8 mouse cellular contexts compared by ENCODE assay signal in the genomic region with DNA sequence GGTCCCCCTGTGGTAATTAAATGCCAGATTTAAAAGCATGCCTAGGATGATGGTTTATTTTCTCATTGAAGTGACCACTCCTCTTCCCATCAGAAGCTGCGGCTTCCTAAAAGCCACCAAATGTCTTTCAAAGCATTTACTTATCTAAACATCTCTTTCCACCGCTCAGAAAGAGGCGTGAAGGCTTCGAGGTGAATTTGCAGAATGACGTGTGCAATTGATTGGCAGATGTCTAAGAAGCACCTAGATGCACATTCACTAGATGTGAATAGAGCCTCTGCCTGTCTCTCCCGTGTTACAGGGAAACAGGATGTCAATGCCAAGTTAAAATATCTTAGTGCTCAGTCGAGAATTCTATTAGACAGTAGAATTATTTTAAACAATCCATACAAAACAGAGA. TPM values are rescaled to one million over a fixed set of nuclear protein-coding genes. Genes with fewer than 3 reads are reported as not detected.
DNase-seq lines count a peak whose midpoint lies in the region; ATAC-seq and TF ChIP-seq lines count a peak whose summit lies in the region.

No protein-coding gene starts in this region.

- peaks cover 9% of the 10 kb centered on the region for H3K9me3 ChIP-seq in forebrain, embryonic 10.5 days
- H3K9me3 ChIP-seq in limb, embryonic 13.5 days: peaks cover 7% of the 10 kb centered on the region; the same call in 1 of the 2 replicates
- no peaks in the 10 kb centered on the region; the same call in 1 of the 2 replicates for H3K9me3 ChIP-seq in stomach, embryonic 14.5 days (ENCODE audit: control insufficient read depth, low read depth, low read length)

- TF ChIP-seq POLR2A in liver, adult 2 months (IDR thresholded peaks at IDR 0.05; ENCODE audit: extremely low read depth, insufficient read depth, low read length): no peak

- H3K4me3 ChIP-seq in liver, adult 2 months (ENCODE audit: insufficient read depth, low read depth, low read length): no peak overlapping the region; the same call in 1 of the 2 replicates
- peak overlapping the region; percentile 72 for H3K4me3 ChIP-seq in forebrain, embryonic 10.5 days
- H3K4me3 ChIP-seq in limb, embryonic 13.5 days: peak overlapping the region; percentile 69
- H3K4me3 ChIP-seq in stomach, embryonic 14.5 days (ENCODE audit: low read depth, low read length): peak overlapping the region; percentile 61

- H3K79me2 ChIP-seq in liver, adult 2 months (ENCODE audit: control insufficient read depth, insufficient read depth, low read length): peaks cover 23% of the 10 kb centered on the region

- peak; percentile 65 for DNase-seq in liver, adult 2 months (ENCODE audit: extremely low read depth, low read depth, low spot score)
- DNase-seq in liver: no peak
- no peak for DNase-seq in forebrain, embryonic 10.5 days (ENCODE audit: extremely low spot score, low spot score)
- DNase-seq in frontal cortex, adult 2 months (ENCODE audit: extremely low spot score in 1 of 2, low spot score in 1 of 2): no peak
- no peak for DNase-seq in adrenal gland, adult 8-10 months
- no peak for DNase-seq in thymus, postnatal 10 days (ENCODE audit: low spot score in 2 of 2)

- H3K36me3 ChIP-seq in liver, adult 2 months (ENCODE audit: control insufficient read depth, insufficient read depth, low read length): no peaks in the 10 kb centered on the region
- peaks cover 8% of the 10 kb centered on the region for H3K36me3 ChIP-seq in forebrain, embryonic 10.5 days (replicated peaks)
- peaks cover 6% of the 10 kb centered on the region; the same call in 1 of the 2 replicates for H3K36me3 ChIP-seq in limb, embryonic 13.5 days
- H3K36me3 ChIP-seq in stomach, embryonic 14.5 days (ENCODE audit: control insufficient read depth, insufficient read depth, low read length): no peaks in the 10 kb centered on the region

- H3K4me2 ChIP-seq in limb, embryonic 13.5 days (replicated peaks): peak overlapping the region; percentile 85
- peak overlapping the region; percentile 92 for H3K4me2 ChIP-seq in stomach, embryonic 14.5 days (replicated peaks; ENCODE audit: low read depth, low read length)

- TF ChIP-seq CTCF in liver, adult 2 months (IDR thresholded peaks at IDR 0.05; ENCODE audit: low read depth, low read length): no peak

- H3K27ac ChIP-seq in liver, adult 2 months (replicated peaks; ENCODE audit: insufficient read depth, low read depth, low read length): peak overlapping the region; percentile 9; the same call in 1 of the 2 replicates
- H3K27ac ChIP-seq in forebrain, embryonic 10.5 days: peak overlapping the region; percentile 95; the same call in 1 of the 2 replicates
- no peak overlapping the region for H3K27ac ChIP-seq in limb, embryonic 13.5 days
- H3K27ac ChIP-seq in stomach, embryonic 14.5 days (ENCODE audit: low read length): no peak overlapping the region; the same call in 1 of the 2 replicates

- WGBS in liver, adult 2 months: 7% methylated on average over 7 of the region's 7 CpGs
- 14% methylated on average over 7 of the region's 7 CpGs for WGBS in forebrain, embryonic 10.5 days
- 4% methylated on average over 7 of the region's 7 CpGs for WGBS in limb, embryonic 13.5 days
- WGBS in stomach, embryonic 14.5 days: 3% methylated on average over 7 of the region's 7 CpGs

- ATAC-seq in limb, embryonic 13.5 days (ENCODE audit: low FRiP score, low read depth): no peak
- ATAC-seq in stomach, embryonic 14.5 days (ENCODE audit: insufficient number of reproducible peaks, insufficient read depth, low FRiP score, low read depth): no peak

- H3K9ac ChIP-seq in liver, adult 2 months (ENCODE audit: low read depth, low read length): no peak overlapping the region
- H3K9ac ChIP-seq in limb, embryonic 13.5 days: peak overlapping the region; percentile 36; the same call in 1 of the 2 replicates
- H3K9ac ChIP-seq in stomach, embryonic 14.5 days (replicated peaks; ENCODE audit: low read depth, low read length): 0 out of 2 replicates have a peak overlapping the region, but pooled peaks have one; percentile 10

- H3K27me3 ChIP-seq in liver, adult 2 months (ENCODE audit: control insufficient read depth, insufficient read depth, low read length): no peaks in the 10 kb centered on the region
- peaks cover 16% of the 10 kb centered on the region for H3K27me3 ChIP-seq in forebrain, embryonic 10.5 days (ENCODE audit: poor library complexity, severe bottlenecking)
- no peaks in the 10 kb centered on the region for H3K27me3 ChIP-seq in limb, embryonic 13.5 days
- H3K27me3 ChIP-seq in stomach, embryonic 14.5 days (ENCODE audit: control insufficient read depth, insufficient read depth, low read length): no peaks in the 10 kb centered on the region

- H3K4me1 ChIP-seq in liver, adult 2 months (ENCODE audit: control insufficient read depth, insufficient read depth, low read length): peaks cover 6% of the 10 kb centered on the region; the same call in 1 of the 2 replicates
- H3K4me1 ChIP-seq in forebrain, embryonic 10.5 days: peaks cover 47% of the 10 kb centered on the region
- H3K4me1 ChIP-seq in limb, embryonic 13.5 days: peaks cover 22% of the 10 kb centered on the region
- 0 out of 2 replicates have a peak, but pooled peaks cover 4% of the 10 kb centered on the region for H3K4me1 ChIP-seq in stomach, embryonic 14.5 days (ENCODE audit: control insufficient read depth, insufficient read depth, low read length)

RNA-seq across cellular contexts. Expression of a gene that starts 1.8 kb away (rescaled TPM):
- total RNA-seq in liver, adult 2 months (2014; rRNA removed): 25.8 and 29.2 TPM in 2 replicates
- polyA plus RNA-seq in liver, adult 2 months (2012; rRNA removed): 17.9 and 20.7 TPM in 2 replicates
- 14.2 and 16.5 TPM in 2 replicates for polyA plus RNA-seq in forebrain, embryonic 10.5 days (2016; fragmentation: Nextera tagmentation; extraction: Ambion mirVana)
- polyA plus RNA-seq in limb, embryonic 13.5 days (2015; fragmentation: Nextera tagmentation; extraction: Ambion mirVana): 40.5 and 41.7 TPM in 2 replicates
- polyA plus RNA-seq in stomach, embryonic 14.5 days (2014; fragmentation: Nextera tagmentation; extraction: Ambion mirVana): 17.0 and 22.4 TPM in 2 replicates
- 23.0 and 25.4 TPM in 2 replicates for polyA plus RNA-seq in frontal cortex, adult 2 months (2012; rRNA removed)
- total RNA-seq in adrenal gland, adult 8-10 months (2022): 10 to 100 TPM; 23.8 to 38.4 (median 26.1) TPM

Comparison
In these comparisons a context has a peak if more than half of its experiments do, and no peak if none do; other contexts are left out.
1. H3K27ac ChIP-seq: peak in liver, adult 2 months (single experiment) and forebrain, embryonic 10.5 days (single experiment); none in limb, embryonic 13.5 days (single experiment) and stomach, embryonic 14.5 days (single experiment).